Mouse (Mus musculus): ENCODE results near the gene Arhgap45.

Arhgap45 gene

DNA sequence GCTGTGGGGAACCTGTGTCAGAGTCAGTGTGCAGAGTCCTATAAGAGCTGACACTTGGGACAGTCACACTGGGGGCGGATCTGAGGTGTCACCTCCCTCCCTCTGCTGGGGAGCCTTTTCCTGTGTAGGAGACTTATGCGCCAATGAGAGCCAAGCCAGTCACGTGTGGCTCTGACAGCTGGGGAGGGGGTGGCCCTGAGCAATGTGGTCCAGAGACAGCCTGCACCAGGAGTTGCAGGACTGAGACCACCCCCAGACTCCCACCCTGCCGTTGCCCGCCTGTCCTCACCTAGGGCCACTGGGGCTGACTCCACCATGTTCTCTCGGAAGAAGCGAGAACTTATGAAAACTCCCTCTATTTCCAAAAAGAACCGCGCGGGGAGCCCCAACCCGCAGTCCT, at the start of gene Arhgap45:
Gene Arhgap45 (plus strand): TSS at position 143 of the 400 bp plus-strand sequence.
- no peak for DNase-seq

DNA sequence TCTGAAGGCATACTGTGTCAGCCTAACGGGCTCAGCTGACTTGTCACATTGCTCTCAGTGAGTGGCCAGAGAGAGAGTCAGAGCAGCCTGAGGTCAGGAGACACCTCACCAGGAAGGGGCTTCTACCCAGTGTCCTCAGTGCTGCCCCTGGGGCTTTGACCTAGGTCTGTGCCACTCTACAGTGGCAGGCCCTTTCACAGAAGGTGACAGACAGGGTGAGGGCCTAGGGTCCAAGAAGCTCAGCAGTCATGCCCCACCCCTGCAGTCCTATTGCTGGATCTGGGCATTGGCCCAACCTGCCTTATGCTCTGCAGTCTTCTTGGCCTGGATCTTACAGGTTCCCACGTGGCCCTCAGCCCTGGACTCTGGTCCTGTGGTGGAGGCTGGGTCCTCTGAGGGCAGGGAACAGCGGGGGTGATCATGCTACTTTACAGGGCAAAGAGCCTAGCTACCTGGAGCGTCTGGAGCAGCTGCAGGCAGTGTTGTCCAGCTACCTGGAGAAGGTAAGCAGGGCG, 49.5 kb upstream of the Arhgap45 start:
- DNase-seq = no peak

DNA sequence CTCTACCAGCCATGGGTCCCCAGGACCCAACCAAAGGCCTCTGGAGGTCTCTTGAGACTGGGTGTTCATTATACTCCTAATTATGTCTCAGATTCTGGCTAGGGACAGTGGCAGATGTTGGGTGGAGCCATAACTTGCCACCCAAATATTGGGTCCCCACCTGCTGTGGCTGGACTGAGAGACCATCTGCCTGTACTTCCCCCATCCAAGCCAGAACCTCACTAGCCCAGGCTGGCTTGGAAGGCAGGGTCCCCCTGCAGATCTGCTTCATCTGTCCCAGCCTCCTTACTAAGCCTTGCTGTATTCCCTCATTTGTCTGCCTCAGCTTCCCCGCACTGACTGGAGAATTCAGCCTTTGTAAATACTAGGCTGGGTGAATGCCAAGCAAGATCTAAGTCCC, 48.3 kb upstream of the Arhgap45 start:
- DNase-seq = no peak

DNA sequence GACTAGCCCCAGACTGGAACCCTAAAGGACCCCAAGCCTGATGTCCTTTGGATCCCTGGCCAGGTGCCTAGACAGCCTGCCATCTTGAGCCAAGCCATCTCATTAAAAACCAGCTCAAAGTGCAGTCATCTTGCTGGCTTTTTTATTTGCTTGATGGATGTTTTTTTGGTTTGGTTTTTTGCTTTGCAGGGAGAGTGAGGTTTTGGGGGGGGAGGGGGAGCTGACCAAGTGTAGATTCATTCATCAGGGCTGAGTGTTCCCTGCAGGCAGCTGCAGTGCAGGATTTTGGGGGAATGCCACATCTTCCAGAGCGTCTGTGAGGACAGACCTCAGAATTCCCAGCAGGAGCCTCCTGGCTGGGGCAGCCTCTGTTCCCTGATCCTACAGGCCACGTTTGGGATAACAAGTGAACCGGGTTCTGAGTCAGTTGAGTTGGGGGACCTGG, 47.3 kb upstream of the Arhgap45 start:
- no peak for DNase-seq

DNA sequence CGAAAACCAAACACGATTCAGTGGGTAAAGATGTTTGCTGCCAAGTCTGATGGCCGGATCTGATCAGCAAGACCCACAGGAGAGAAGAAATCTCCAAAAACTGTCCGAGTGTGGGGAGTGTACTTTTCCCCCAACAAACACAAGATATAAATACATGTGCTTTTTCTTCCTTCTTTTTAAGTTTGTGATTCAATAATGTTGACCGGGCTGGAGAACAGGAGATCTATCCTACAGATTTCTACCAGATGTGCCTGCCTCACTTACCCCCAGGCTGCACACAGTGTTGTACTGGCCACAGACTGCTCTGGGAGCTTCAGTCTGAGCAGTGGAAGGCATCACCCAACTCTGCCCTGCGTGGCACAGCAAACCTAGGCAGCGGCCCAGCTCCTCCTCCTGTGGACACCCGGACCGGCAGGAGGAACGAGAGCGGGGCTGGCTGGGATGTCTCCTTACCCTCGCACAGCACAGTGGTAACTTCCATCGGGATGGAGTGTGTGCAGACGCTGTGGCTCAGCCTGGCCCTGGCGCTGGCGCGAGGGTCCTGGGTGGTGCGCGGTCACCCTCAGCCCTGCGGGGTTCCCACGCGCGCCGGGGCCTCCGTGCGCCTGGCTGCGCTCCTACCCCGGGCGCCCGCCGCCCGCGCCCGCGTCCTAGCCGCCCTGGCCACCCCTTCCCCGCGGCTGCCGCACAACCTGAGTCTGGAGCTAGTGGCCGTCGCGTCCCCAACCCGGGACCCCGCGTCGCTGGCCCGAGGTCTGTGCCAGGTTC, 45.9 kb upstream of the Arhgap45 start, which contains the start of gene Grin3b:
Gene Grin3b (plus strand): TSS at position 301 of the 768 bp plus-strand sequence.
- DNase-seq = no peak

DNA sequence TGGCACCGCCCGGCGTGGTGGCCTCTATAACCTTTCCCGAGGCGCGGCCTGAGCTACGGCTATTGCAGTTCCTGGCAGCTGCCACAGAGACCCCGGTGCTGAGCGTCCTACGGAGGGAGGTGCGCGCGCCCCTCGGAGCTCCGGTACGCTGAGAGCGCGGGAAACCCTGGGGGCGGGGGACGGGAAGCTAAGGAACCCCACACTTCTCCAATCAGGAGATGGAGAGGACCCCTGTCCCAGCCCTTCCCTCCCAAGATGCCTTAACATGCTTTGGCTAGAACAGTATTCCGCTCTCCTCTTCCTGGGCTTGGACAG, 45.3 kb upstream of the Arhgap45 start:
- DNase-seq = no peak

DNA sequence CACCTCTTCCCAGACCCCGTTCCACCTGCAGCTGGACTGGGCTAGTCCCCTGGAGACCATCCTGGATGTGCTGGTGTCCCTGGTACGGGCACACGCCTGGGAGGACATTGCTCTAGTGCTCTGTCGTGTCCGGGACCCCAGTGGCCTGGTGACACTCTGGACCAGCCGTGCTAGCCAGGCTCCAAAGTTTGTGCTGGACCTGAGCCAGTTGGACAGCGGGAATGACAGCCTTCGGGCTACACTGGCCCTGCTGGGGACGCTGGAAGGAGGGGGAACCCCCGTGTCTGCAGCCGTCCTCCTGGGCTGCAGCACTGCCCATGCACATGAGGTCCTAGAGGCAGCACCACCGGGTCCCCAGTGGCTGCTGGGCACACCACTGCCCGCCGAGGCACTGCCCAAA, 43.6 kb upstream of the Arhgap45 start:
- DNase-seq = no peak

DNA sequence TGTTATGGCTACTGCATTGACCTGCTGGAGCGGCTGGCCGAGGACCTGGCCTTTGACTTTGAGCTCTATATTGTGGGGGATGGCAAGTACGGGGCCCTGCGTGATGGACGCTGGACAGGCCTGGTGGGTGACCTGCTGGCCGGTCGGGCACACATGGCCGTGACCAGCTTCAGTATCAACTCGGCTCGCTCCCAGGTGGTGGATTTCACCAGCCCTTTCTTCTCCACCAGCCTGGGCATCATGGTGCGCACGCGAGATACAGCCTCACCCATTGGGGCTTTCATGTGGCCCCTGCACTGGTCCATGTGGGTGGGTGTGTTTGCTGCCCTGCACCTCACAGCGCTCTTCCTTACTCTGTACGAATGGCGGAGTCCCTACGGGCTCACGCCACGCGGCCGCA, 42.4 kb upstream of the Arhgap45 start:
- no peak for DNase-seq

DNA sequence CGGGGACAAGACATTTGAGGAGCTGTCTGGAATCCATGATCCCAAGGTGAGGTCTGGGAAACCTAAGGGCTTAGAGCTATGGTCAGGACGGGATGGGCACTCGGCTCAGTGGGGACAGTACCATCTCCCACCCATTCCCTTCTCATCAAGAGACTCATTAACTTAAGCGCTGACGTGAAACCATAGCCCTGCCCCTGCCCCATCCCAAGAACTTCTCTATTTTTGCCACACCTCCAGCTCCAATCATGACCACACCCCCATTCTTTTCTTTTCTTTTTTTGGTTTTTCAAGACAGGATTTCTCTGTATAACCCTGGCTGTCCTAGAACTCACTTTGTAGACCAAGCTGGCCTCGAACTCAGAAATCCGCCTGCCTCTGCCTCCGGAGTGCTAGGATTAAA, 41.8 kb upstream of the Arhgap45 start:
- DNase-seq = no peak

DNA sequence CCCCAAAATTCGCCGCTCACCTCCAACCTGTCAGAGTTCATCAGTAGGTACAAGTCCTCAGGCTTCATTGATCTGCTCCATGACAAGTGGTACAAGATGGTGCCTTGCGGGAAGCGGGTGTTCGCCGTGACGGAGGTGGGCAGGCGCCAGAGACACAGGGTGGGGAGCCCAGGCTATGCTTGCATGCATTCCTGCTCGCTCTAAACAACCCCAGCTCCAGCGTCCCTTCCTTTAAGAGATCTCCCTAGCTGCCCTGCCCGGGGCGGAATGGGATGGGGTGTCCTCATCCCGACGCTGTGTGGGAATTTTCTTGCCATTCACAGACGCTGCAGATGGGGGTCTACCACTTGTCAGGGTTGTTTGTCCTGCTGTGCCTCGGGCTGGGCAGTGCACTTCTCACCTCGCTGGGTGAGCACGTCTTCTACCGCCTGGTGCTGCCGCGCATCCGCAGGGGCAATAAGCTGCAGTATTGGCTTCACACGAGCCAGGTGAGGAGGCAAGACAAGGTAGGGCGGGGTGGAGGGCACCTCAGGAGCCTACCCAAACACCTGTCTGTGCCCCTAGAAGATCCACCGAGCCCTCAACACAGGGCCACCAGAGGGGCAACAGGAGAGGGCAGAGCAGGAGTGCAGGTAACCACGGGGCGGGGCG, 40.3 kb upstream of the Arhgap45 start:
- DNase-seq = no peak

DNA sequence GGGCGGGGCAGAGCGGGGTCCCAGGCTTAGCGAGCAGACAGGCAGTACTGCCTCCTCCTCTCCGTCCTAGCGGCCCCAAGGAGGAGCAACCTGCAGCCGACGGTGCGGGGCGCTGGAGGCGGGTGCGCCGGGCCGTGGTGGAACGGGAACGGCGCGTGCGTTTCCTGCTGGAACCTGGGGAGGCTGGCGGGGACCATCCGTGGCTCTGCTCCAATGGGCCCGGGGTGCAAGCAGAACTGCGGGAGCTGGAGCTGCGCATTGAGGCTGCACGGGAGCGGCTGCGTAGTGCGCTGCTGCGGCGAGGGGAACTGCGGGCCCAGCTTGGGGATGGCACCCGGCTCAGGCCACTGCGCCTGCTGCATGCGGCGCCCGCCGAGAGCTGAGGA, 39.7 kb upstream of the Arhgap45 start:
- no peak for DNase-seq

DNA sequence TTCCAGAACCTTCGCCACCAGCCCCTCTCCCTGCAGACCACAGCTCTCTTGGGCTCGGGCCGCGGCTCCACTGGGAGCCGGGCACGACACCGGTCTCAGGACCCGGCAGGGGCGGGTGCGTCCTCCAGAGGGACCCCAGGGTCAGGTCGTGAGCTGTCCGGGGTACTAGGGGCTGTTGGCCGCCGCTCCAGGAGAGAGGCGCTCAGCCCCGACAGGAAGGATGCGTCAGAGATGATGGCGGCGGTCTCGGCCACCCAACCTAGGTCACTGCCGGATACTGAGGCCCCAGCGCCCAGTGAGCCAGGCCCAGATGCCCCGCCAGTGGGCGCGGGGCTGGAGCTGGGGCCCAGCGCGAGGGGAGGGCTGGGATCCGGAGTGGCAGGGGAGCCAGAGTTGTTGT, 39.1 kb upstream of the Arhgap45 start:
- no peak for DNase-seq

DNA sequence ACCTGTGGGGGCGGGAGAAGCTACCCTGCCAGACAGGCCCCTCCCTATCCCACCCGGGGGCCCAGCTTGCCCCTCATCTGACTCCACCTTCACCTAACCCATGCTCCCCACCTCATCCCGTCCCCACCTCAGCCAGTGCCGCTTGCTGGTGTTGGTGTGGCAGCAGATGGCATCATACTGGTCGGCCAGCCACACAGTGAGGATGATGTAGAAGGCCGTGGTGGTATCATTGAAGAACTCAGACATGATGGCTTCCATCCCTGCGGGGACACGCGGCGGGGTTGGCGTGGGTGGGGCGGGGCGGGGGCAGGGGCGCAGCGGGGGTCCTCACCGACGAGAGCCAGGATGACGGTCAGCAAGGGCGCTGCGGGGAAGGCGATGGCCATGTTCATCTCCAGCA, 38.4 kb upstream of the Arhgap45 start:
- DNase-seq = no peak

DNA sequence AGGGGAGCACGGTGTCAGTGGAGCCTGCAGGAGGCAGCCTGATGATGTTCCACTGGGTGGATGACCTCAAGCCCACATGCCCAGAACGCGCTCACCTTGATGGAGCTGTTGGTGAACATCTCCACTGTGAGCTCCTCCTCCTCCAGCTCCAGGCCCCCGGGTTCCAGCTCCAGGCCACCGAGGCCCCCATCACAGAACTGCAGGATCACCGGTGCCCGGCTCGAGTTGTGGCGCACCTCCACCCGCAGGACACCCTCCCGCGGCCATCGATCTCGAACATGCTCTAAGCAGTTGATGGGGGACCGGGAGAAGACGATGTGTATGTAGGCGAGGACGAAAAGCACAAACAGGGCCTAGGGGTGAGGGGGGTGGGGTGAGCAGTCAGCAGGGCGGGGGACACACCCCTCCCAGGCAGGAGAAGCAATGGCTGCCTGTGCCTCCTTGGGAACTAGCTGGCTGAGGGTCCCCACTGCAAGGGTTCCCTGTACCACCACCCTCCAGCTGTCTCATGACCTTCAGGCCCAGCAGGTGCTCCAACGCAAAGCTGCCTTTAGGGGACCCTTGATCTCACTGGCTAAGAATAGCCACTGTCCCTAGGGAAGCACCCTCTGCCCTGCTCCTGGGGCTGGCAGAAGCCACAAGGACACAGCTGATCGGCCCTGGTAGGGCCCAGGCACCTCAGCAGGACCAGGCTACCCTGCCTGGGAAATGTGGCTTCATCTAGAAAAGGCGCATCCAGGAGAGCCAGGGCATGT, 36.9 kb upstream of the Arhgap45 start:
- no peak for DNase-seq

DNA sequence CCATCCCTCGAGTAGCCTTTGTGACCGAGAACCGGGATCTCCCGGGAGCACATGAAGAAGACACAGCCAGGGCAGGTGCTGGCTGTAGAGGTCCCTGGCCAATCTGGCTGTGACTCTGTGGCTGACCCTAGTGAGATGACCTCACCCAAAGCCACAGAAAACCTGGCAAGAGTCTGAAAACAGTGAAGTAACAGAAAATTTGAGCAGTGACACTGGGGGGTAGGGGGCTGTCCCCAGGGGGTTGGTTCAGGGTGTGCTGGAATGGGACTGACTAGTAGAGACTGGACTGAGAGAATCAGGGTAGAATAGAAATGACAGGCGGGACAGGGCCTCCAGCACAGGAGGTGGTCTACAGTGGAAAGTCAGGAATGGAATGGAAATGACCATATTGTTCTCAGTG, 33.2 kb upstream of the Arhgap45 start:
- DNase-seq = no peak

DNA sequence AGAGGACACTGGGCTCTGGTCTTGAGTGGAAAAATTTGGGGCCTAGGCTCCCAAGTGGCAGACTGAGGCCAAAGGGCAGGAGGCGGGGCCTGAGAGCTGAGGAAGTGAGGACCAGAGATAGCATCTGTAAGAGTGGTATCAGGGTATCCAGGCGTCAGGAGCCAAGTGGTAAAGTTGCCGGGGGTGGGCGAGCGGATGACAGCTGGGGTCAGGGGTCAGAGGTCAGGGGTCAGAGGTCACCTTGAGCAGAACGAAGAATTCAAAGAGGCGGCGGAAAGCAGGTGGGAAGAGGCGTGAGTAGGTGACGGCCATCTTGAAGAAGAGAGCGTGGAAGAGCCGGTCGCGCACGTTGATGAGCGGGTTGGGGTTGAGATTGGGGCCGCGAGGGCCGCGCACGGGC, 32.8 kb upstream of the Arhgap45 start:
- peak; percentile 80 for DNase-seq

DNA sequence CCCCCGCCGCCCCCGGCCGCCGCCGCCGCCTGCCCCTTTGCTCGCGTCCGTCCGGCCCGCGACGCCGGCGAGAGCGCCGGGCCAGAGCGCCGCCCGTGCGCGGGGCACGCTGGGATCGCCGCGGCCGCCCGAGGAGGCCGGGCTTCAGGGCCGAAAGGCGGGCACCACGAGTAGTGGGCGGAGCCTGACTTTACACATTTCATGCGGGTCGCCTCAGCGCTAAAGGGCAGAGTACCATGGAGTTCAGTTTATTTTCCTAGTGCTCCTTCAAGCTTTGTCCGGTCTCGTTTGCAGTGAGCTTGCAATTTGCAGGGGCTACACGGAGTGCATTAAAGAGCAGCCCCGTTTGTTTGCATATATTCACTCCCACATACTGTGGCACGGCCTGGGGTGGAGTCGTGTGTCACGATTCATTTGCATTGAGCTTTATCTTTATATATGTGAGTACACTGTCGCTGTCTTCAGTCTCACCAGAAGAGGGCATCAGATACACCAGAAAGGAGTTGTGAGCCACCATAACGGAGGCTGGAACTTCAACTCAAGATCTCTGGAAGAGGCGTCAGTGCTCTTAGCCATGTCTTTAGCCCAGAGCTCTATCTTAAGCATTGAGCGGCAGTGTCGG, 32.1 kb upstream of the Arhgap45 start, which contains the start of gene Tmem259:
Gene Tmem259 (minus strand): TSS at position 136 of the 622 bp plus-strand sequence.
- DNase-seq = peak; percentile 78

DNA sequence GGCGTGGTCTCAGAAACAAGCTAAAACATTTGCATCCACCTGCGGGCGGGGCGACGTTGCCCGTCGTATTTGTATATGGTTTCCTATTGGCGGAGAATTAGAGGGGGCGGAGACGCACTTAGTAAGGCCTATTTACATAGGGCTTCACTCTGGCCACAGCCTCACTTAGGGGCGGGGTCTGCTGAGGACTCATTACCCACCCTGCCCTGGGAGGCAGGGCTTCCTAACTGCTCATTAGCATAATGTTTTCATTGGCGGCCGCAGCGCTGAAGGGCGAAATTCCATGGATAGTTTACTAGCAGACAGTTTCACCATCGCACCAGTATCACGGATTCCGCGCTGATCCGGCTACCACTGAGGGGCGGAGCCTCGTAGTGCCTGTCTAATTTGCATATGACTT, 31.6 kb upstream of the Arhgap45 start:
- DNase-seq = peak; percentile 84

DNA sequence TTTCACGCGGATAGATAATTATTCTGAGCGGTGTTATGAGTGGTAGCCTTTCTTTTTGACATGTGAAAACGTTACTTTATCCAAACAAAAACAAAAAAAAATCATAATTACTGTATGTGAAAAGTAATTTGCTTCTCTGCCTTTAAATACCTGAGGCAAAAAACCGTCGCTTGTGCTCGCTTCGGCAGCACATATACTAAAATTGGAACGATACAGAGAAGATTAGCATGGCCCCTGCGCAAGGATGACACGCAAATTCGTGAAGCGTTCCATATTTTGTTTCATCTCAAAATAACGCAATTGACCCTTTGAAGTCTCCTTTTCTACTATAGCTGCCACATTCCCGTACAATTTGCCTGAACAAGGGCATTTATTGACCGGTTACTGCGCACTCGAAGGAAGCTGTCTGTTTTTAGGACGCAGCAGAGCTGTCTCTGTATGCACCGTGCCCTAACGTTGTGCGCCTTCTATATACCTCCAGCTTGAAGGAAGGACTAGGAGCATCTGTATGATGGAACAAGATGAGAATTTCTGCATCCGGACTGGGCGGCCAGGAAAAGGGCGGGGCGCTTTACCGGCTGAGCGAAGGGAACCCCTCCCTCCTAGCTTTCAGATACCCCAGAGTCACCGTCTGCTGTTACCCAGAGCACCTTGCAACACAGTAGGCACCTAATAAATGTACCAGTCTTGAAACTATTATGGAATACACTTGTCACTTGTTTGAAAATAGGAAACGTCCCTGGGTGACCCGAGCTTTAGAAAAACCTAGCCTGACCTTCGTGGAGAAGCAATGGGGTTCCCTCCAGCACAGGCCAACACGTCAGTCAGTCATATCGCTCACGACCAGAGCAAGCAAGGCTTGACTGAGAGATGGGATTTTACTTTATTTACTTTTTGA, 30.9 kb upstream of the Arhgap45 start:
- DNase-seq = peak; percentile 51

DNA sequence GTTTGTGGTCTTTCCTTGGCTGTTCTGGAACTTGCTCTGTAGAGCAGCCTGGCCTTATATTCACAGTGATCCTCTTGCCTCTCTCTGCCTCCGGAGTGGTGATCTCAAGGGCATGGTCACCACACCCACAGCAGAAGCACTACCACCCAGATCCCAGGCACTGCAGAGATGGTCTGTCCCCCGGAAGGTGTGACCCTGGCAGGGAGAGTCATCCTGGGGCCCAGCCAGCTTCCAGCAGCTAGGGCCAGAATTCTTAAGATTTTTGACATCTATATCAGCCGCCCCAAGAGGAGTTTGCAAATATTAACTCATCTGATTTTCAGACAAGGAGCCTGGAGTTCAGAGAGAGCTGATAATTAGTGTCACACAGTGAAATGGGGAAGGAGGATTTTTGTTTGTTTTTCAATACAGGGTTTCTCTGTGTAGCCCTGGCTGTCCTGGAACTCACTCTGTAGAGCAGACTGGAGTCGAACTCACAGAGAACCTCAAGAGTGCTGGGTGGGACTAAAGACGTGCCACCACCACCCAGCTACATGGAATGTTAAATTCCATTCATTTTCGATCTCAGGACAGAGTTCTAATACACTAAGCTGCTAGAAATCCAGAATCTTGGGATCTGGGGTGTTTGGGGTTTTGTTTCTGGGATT, 30.1 kb upstream of the Arhgap45 start:
- no peak for DNase-seq

DNA sequence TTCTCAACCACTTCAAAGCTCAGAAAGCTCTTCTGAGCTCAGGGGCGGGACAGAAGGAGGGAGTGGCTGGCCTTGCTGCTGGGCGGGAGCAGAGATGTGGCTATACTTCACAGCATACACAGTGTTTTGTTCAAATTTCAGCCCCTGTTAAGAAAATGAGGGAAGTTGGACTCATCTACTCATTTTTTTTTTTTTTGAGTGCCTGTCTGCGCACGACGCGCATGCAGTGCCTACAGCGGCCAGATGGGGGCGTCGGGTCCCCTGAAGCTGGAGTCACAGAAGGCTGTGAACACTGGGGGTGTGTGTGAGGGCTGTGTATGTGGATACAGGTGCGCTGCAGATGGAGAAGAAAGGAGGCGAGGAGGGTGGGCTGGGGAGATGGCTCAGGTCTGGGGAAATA, 29.5 kb upstream of the Arhgap45 start:
- peak; percentile 94 for DNase-seq
